Mouse (Mus musculus): ENCODE data around the gene Arpp19. TPM values are rescaled to one million over a fixed set of nuclear protein-coding genes. Genes with fewer than 3 reads are reported as not detected.

The Arpp19 gene
- total RNA-seq, 2 experiments from 2014 or later: 169 to 182 TPM

DNA sequence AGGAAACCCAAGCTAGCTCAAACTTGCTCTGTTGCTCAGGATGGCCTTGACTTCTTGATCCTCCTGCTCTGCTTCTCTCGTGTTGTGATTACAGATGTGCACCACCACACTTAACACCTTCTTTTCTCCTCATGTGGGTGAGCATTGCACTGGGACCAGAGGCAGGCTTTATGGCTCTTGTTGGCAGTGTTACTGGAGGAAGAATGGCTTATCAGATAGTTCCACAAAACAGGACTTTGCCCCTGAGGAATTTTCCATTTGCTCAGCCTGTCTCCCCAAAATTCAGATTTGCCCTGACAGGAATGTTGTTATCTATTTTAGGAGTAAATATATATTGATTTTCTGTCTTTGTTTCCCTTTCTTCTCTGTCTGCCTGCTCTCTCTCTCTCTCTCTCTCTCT, 2.7 kb upstream of the Arpp19 start:
- intact Hi-C loops (cut with DNase I): loop anchor here (5.0 kb wide), 1 partner anchor 127 kb away; no protein-coding TSS in a partner anchor

DNA sequence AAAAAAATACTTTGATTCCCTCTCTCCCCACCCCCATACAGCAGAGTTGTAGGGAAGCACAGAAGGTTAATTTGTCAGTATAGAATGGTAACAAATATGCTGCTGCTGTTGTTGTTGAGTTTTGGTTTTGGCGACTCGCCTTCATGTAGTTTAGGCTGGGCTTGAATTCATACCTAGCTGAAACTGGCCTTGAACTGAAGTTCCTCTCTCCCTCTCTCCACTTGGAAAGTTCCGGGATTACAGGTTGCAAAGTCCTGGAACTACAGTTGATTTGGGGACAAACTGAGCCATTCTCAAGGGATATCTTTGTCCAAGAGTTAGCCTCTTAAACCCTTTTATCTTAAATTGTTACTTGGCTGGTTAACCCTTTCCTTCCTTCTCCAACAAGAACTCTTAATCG, 1.5 kb upstream of the Arpp19 start:
- no peak for DNase-seq
- intact Hi-C loops (cut with DNase I): loop anchor here (2.0 kb wide), 2 partner anchors 65 to 83 kb away; partner anchors contain the start of gene Fam214a

More for the DNA sequence above, 2.7 kb upstream of the Arpp19 start:
- no peak for DNase-seq

DNA sequence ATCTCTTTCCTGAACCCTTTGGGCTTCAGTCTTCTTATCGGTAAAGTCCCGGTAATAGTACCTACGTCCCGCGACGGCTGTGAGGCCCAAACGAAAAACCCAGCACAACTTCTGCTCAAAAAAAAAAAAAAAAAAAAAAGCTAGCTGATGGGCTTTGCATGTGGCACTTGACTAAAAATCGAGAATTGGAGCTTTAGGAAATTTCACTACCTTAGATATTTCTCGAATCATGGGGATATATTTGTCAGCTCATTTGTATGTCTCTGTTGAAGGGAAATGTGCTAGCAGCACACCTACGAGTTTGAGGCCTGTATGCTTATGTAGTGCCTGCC, 909 bp downstream of the Arpp19 start:
- intact Hi-C loops (cut with DNase I): no loop called here
- no peak for DNase-seq

DNA sequence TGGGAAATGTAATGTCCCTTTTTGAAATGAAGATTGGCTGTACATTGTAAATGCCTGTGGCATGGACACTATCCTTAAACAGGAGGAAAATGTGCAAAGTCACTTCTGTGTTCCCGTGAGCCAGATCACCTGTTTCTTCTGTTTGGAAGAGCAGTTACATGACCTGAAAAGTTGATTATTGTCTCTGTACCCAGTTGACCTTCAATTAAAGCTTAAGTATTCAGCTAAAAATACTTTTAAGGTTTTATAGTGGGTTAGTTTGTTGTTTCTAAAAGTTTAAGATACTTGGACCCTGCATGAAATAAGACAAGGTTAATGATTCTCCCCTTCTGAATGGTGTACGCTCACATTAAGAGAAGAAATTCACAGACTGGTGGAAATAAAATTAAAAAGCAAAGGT, 3.2 kb downstream of the Arpp19 start:
- DNase-seq: no peak
- intact Hi-C loops (cut with DNase I): no loop called here

DNA sequence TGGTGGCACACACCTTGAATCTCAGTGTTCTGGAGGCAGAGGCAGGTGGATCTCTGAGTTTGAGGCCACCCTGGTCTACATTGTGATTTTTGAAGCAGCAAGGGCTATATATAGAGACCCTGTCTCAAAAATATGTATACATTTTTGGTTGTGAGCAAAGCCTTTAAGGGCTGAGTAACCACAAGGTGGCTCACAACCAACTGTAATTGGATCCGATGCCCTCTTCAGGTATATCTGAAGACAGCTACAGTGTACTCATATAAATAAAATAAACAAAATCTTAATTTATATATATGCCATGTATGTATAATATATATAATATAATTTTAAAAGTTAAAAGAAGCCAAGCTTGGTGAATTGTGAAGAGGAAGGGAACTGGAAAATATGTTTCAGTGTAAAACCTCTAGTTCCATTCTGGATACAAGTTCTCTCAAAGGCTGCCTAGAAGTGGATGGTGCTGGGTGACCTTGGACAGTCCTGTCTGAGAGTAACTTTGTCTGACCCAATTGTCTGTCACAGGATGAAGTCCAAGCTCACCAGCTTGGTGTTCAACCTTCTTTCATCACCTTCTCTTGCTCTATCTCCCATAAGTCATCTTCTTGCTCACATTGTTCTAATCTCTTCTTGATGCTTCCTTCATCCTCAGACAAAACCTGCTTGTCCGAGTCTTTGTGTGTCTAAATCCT, 4.6 kb downstream of the Arpp19 start:
- DNase-seq: no peak
- intact Hi-C loops (cut with DNase I): no loop called here

DNA sequence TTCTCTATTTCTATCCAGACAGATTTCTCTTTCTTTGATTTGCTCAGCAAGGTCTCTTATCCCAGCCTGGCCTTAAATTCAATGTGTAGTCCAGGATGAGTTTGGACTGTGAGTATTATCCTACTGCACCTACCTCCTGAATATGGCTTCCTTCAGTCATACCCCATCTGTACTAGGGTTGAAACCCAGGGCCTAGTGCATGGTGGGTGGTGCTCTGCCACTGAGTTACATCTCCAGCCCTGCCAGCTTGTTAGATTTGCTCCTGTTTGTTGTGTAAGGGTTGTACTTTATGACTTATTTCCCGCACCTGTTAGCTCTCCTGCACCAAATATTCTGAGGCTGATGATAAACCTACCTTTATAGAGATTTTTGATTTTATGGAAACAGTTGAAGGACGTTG, 5.8 kb downstream of the Arpp19 start:
- no peak for DNase-seq

DNA sequence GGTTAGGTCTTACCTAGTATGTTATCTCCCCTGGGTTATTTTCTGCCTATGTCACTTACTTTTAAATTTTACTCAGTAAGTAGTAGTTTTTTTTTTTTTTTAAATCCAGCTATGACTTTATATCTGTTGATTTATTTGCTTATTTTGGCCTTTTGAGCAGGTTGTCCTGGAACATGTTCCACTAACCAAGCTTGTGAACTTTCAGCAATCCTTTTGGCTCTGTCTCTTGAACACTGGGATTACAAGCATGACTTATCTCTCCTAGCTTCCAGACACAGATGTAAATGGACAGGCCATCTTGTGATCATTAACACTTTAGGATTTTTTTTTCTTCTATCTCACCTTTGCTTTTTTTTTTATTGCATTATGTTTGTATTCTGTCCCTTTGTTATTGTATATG, 9.7 kb downstream of the Arpp19 start:
- DNase-seq: no peak
- intact Hi-C loops (cut with DNase I): no loop called here

More for the DNA sequence above, 5.8 kb downstream of the Arpp19 start:
- intact Hi-C loops (cut with DNase I): no loop called here

DNA sequence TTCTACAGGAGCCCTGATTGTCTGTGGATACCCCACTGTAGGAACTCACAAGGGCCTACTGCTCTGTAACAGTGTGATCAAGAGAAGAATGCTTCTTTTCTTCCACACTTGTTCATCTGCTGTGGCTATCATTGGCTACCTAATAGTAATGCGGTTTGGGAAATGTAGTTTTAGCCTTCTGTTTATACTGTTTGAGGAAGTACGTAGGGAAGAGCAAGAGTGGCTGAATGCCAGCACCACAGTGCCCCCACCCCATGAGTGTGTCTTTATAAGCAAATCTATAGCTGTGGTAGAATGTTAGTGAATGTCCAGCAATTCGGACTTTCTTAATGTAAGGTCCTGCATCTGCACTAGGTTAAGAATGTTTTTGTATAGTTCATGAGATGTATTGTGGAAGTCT, 11.7 kb downstream of the Arpp19 start:
- no peak for DNase-seq
- intact Hi-C loops (cut with DNase I): no loop called here

DNA sequence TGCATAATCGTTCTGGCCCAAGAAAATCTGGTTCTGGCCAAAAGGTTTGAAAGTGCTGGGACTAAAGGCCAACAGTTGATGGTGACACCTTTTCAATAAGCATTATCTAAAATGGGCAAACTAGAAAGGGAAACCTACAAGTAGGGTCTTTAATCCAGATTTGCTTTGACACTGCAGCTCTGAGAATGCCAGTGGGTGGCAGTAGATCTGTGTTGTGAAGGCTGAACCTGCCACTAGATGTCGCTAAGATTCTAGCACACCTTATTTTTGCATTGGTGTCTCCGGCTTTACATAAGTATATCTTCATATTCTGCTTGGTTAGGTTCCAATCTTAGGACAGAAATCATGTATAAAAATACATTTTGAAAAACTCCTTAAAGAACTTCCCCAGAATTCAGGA, 12.6 kb downstream of the Arpp19 start:
- intact Hi-C loops (cut with DNase I): loop anchor here (5.0 to 10.0 kb wide), 3 partner anchors 147 to 385 kb away; no protein-coding TSS in a partner anchor
- DNase-seq: peak; percentile 57 to 63

DNA sequence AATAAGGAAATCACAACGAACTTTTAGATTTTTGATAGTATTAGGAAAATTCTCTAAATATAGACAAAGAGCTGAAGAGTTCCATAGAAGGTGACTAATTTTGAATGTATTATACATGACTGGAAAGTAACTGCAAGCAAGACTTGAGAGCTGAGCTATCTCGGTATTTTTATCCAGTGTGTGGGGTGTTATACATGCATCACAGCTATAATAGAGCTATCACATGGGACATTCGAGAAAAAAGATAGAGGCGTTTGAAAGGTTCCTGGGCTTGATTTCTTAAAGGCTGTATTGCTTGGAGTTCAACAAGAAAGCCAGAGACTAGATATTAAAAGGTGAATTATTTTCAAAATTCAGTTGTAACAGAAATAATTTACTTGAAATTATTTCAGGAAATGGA, 14.4 kb downstream of the Arpp19 start:
- intact Hi-C loops (cut with DNase I): loop anchor here (5.0 to 10.0 kb wide), 3 partner anchors 145 to 383 kb away; no protein-coding TSS in a partner anchor

DNA sequence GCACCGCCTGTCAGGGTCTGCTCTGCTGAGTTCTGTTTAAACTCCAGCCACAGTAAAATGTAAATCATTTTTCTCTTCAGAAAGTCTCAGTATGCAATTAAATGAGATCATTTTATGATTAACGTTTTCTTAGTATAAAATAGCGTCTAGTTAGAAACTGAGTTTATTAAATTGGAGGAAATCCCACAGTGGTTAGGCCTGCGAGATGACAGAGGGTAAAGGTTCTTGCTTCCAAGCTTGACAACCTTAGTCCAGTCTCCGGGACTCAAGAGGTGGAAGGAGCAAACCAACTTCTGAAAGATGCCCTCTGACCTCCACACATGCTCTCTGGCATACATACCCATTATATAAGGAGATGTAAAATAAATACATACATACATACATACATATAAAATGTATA, 17.6 kb downstream of the Arpp19 start:
- no peak for DNase-seq
- intact Hi-C loops (cut with DNase I): loop anchor here (10.0 kb wide), 1 partner anchor 380 kb away; no protein-coding TSS in a partner anchor

More for the DNA sequence above, 14.4 kb downstream of the Arpp19 start:
- no peak for DNase-seq

DNA sequence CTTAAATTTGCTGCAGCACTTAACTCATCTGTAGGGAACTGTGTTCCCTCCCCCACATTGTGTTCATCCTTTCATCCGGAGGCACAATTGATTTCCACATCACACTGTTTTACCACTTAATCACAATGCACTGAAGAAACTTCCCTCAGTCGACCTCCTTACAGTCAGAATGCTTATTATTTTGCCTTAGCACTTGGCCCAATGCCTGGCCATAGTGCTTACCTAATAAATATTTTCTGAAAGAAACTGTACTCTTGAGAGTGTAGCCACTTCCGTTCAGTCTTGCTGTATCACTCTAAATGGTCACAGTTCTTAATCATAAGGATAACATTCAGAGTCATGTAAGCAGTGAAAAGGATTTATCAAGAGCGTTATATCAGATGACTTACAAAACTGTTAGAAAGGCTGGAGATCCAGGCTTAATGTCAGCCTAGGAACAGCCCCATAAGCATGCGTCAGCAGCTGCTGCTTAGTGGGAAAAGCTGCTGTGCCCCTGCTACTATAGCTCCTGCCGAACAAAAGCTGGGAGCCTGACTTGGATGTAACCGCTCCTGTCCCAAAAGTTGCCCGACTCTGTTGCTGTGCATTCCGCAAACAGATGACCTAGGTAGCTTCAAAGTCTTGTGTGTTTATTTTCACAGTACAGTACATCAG, 27.4 kb downstream of the Arpp19 start:
- intact Hi-C loops (cut with DNase I): no loop called here
- DNase-seq: no peak

DNA sequence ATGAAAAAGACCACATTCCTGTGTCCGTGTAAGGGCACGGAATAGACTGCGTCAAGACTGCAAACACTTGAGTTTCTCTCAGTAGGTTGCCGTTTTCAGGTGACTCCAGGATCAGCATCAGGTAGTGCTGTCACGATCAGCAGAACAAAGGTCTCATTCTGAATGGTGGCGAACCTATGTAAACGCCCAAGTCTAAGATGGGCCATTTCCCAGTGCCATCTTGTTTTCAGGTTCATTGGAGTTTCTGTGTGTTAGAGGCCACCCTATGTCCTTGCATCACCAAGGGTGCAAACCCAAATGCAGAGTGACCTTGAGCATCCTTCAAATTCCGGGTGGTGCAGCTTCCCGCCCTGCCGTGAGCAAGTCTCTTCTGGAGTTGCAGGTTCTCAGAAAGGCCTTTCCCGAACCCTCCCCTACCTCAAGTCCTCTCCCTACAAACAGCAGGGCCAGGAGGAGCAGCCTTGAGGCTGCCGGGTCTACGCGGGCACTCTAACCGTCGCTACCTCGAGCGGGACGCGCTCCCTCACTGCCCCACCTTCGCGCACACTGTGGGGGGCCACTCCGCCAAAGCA, 33.1 kb downstream of the Arpp19 start, which contains the start of gene Myo5a:
Gene Myo5a (plus strand): TSS at position 559 of the 572 bp plus-strand sequence.
- no peak for DNase-seq
- intact Hi-C loops (cut with DNase I): no loop called here

DNA sequence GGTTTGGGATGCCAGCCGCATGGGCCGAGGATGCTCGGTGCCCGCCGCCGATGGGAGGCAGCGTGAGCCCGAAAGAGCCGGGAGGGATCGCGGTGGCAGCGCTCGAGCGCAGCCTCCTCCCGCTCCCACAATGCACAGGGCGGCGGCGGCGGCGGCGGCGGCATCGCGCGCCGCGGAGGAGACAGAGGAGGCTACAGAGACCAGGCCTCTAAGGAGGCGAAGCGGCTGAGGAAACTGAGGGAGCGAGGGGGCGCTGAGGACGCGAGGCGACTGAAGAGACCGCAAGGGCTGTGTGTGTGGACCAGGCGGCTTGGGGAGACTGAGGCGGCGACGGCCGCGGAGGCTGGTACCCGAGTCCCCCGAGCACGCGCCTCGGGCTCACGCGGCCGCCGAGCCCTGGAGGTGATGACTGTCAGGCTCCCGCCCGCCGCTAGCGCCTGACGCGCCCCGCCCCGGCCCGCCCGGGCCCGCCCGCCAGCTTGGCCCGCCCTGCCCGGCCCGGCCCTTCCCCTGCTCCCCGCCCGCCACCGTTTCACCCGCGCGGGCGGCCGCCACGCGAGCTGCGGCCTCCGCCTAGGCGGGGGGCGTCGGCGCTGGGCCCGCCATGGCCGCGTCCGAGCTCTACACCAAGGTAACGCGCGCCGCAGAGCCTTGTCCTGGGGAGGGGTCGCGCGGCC, 33.8 kb downstream of the Arpp19 start:
- intact Hi-C loops (cut with DNase I): no loop called here
- DNase-seq: peak; percentile 75 to 86

DNA sequence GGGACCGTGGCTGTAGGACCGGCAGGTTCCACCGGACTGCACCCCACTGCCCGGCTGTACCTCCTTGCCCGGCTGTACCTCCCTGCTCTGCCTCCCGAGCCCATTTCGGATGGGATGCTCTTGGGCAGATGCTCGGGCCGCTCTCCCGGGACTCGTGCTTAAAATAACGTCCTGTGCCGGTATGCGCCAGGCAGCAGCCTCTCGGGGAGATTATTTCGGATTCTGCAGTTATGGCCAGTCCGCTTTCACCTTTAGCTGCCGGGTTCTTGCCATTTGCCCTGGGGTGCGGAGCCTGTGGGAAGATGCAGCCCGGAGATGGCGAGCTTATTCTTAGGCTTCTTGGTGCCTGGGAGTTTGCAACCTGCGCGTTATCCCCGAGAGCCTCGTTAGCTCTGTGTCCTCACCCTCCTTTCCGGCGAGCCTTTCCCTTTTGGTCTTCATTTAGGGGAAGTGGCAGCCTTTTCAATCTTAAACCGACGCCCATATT, 34.3 kb downstream of the Arpp19 start:
- intact Hi-C loops (cut with DNase I): no loop called here
- DNase-seq: no peak

DNA sequence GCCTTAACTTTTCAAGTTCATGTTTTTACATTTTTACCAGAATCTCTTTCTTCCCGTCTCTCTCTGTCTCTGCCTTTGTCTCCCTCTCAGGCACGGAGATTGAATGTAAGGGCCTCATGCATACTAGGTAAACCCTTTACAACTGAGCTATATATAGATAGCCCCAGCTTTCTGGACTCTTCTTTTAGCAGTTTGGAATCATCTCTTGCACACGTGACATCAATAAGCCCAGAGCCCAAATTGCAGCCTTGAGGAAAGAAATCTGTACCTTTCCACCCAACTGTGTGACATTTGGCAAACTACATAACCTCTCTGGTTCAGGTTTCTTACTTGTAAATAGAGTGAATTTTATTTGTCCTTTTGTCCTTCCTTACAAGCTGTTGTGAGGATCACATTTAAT, 34.9 kb downstream of the Arpp19 start:
- intact Hi-C loops (cut with DNase I): no loop called here
- no peak for DNase-seq

DNA sequence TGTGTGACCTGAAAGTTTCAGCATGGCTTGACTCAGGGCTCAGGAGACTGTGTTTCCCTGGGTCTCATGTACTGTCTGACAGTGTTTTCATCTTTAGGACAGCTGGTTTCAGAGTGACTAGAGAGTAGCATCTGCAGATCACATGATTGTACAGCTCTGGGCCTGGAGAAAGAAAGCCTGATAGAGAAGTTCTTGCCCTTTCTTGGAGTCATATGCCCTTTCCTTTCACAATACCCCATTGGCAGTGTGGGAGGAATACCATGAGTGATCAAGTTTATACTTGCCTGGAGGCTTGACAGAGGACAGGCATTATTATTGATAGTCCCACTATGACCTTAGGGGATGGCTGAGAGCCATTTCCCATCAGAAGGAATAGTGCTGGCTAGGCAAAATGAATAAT, 39.8 kb downstream of the Arpp19 start:
- DNase-seq: no peak
- intact Hi-C loops (cut with DNase I): no loop called here

DNA sequence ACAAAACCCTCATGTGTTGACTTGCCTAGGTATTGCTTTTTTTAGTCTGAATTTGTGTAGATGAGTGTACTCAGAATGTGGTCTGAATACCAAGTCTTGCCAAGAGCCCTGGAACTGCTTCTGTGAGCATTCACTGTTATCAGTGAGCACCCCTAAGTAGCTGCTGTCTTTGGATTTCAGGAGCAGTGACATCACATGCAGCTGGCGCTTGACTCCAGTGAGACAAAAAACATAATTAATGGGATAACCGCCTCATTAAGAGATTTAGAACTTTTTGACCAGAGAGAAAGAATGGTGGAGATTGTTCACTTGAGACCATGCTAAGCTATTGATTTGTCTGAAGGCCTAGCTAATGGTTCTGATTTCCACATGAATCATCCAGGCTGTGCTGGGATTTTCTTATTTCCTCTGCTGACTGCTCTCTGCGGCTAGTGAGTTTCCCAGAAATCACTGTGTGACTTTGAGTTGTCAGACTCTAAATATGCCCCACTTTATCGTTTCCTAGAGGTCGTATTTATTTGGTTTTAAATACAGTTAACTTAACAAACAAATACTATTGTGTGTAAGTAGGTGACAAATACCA, 47.9 kb downstream of the Arpp19 start:
- DNase-seq: no peak
- intact Hi-C loops (cut with DNase I): no loop called here

DNA sequence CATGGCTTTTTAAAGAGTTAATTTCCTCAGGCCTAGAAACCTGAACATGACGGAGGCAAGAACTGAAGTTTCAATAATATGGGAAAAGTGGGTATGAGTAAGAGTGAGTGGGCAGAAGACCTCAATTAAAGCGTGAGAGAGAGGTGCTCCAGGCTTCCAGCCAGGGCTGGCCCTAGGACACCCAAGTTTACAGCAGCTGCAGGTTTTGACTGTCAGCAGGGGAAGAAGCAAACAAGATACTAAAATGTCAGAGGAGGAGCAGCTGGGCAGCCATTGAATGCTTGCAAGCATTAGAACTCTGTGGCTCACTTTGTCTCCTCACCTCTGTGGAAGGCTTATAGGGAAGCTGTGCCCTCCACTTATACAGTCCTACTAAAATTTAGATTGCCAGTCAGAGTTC, 50.4 kb downstream of the Arpp19 start:
- DNase-seq: no peak
- intact Hi-C loops (cut with DNase I): no loop called here

DNA sequence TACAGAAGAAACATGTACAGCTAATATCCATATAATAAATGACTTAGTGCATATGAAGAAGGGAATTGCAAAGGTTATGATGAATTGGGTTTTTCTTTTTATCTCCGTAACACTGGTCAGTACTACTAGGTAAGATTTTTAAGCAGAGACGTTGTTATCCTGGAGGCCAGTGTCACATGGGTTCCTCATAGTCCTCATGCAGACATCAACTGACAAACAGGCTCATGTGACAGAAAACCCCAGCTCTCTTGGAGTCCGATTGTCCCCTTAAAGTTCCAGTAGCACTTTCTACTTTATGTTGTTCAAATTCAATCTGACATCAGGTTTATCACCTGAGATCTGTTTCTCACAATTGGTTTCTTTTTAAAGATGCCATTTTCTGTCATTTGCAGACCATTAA, 51.9 kb downstream of the Arpp19 start:
- no peak for DNase-seq
- intact Hi-C loops (cut with DNase I): no loop called here

DNA sequence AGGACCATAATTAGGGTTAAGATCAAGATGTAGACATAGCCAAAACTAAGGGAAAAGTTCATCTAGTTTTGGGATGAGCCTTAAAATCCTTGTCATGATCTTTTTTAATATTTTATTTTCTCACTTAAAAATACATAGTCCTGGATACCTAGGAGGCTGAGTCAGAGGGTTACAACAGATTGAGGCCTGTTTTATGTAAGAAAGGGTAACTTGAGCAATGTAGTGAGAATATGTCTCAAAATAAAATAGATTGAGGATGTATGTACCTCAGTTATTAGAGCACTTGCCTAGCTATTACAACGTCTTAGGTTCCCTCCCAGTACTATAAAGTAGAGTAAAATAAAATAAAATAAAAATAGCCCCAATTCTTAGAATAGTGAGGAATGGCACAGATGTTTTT, 54.7 kb downstream of the Arpp19 start:
- intact Hi-C loops (cut with DNase I): no loop called here
- no peak for DNase-seq
